Mouse (Mus musculus) liver, adult 2 months (tissue): ENCODE measurements around the gene Ufd1.

ENCODE experiments used
- CTCF ChIP-seq: fragments of 200-500 bp; IDR thresholded peaks from 2 replicates; pipeline ENCODE4 v1.5.1; 2011; ENCODE audit warnings: low read depth, low read length, control low read depth
- POLR2A ChIP-seq: fragments of 200-500 bp; IDR thresholded peaks from 2 replicates; pipeline ENCODE4 v1.6.1; 2011; ENCODE audit warnings: low read length, control low read depth; ENCODE audit not compliant: insufficient read depth; ENCODE audit errors: extremely low read depth

GRCm38 (mm10) chr16:18805746-18806145 lies 5.8 kb upstream of the Ufd1 start:
- TF ChIP-seq POLR2A (no peak), CTCF (no peak)
